Mouse (Mus musculus): ENCODE results near the gene Prkar1b.

DNA sequence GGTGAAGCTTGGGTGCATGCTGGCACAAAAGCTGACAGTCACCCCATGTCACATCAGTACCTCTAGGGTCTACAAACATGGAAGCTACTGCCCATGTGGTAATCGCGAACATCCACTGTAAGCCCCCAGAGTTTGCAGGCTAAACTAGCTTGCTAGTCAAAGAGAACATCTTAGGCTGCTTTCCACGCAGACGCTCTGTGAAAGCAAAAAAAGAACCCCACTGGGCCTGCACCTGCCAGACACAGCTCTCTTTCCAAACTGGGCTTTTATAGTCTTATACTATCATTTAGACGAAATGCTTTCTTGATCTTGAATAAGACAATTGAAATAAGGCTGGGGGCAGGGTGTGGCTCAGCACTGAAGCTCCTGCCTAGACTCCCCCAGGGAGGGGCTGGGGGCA lies 88.1 kb downstream of the Prkar1b start:
- no peak for TF ChIP-seq CTCF (IDR thresholded peaks at IDR 0.05; ENCODE audit: low read depth)
- no peak for TF ChIP-seq EP300 (IDR thresholded peaks at IDR 0.05; ENCODE audit: low read depth)

Measured in liver, postnatal 0 days (tissue).